Mouse (Mus musculus): ENCODE measurements around the gene Msantd2.

- TF ChIP-seq CTCF (IDR thresholded peaks at IDR 0.05; ENCODE audit: control insufficient read depth, insufficient read depth, insufficient replicate concordance, low read depth, low read length) (no peak), POLR2A (IDR thresholded peaks at IDR 0.05; ENCODE audit: control insufficient read depth, low read depth, low read length) (no peak)
These were observed 67.2 kb downstream of the Msantd2 start for GRCm38 (mm10) chr9:37556366-37556765.

Data from testis, adult 2 months (tissue).